Mouse (Mus musculus) stomach, embryonic 14.5 days (tissue): Measurements from ENCODE around the gene Cbx7. TPM values are rescaled to one million over a fixed set of nuclear protein-coding genes. Genes with fewer than 3 reads are reported as not detected.
"Not testable (repeated sequence)": the region's sequence is repeated elsewhere in the genome, so short reads cannot be mapped to it uniquely, and the experiment has no call there.

Experiments used
- ATAC-seq: fragments of 200-750 bp; cut with Nextera tagmentation; 2 replicates; pipeline ENCODE4 v1.8.0; 2017; ENCODE audit warnings: low read depth, moderate TSS enrichment; ENCODE audit not compliant: insufficient number of reproducible peaks, insufficient read depth, low FRiP score
- H3K27ac ChIP-seq: fragments of 300-500 bp; sonication (generic); 2 replicates; pipeline ENCODE4 v1.5.1; 2014; ENCODE audit warnings: mild to moderate bottlenecking, low read length, moderate library complexity, mixed read lengths
- H3K27me3 ChIP-seq: fragments of 300-500 bp; sonication (generic); 2 replicates; pipeline ENCODE4 v1.6.1; 2014; ENCODE audit warnings: low read length, control low read depth, mixed read lengths; ENCODE audit not compliant: control insufficient read depth, insufficient read depth
- H3K36me3 ChIP-seq: fragments of 300-500 bp; sonication (generic); 2 replicates; pipeline ENCODE4 v1.6.1; 2014; ENCODE audit warnings: mild to moderate bottlenecking, control low read depth, low read length, moderate library complexity, mixed read lengths; ENCODE audit not compliant: control insufficient read depth, insufficient read depth
- H3K4me1 ChIP-seq: fragments of 300-500 bp; sonication (generic); 2 replicates; pipeline ENCODE4 v1.6.1; 2014; ENCODE audit warnings: low read length, control low read depth, mixed read lengths; ENCODE audit not compliant: control insufficient read depth, insufficient read depth
- H3K4me2 ChIP-seq: fragments of 300-500 bp; sonication (generic); replicated peaks from 2 replicates; pipeline ENCODE4 v1.6.1; 2014; ENCODE audit warnings: low read depth, low read length, control low read depth
- H3K4me3 ChIP-seq: fragments of 300-500 bp; sonication (generic); 2 replicates; pipeline ENCODE4 v1.5.1; 2014; ENCODE audit warnings: low read depth, low read length, control low read depth
- H3K9ac ChIP-seq: fragments of 300-500 bp; sonication (generic); replicated peaks from 2 replicates; pipeline ENCODE4 v1.6.1; 2014; ENCODE audit warnings: low read depth, mild to moderate bottlenecking, control low read depth, low read length, moderate library complexity, mixed read lengths
- H3K9me3 ChIP-seq: fragments of 300-500 bp; sonication (generic); 2 replicates; pipeline ENCODE4 v1.6.1; 2016; ENCODE audit warnings: low read depth, low read length, control low read depth; ENCODE audit not compliant: control insufficient read depth
- WGBS: fragments of 180-500 bp; shearing (Covaris S2); extraction: QIAGEN DNeasy Blood & Tissue Kit; methylation state at CpG from one replicate; pipeline ENCODE4 v1.1.7; 2014; 5-methylcytosine and 5-hydroxymethylcytosine counted together
- polyA plus RNA-seq: library from polyadenylated mRNA; unstranded; fragments of >200 nt; fragmentation: Nextera tagmentation; extraction: Ambion mirVana; gene quantifications from 2 replicates; pipeline ENCODE4 v1.2.1, GENCODE M21; 2014

Gene Cbx7
- polyA plus RNA-seq, 1 experiment from 2014 or later = 5.8 TPM

DNA sequence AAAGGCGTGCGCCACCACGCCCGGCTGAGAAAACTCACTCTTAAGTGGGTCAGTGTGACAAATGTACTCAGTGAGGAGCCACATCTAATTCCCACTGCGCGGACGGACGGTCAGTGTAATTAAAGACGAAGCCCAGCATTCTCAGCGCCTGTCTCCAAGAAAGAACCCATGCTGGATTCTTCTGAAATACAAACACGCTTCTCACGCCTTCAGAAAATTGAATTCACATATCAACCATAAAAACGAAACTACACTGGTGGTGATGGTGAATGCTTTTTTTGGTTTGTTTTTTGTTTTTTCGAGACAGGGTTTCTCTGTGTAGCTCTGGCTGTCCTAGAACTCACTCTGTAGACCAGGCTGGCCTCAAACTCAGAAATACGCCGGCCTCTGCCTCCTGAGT lies 31.0 kb downstream of the Cbx7 start:
- H3K4me3 ChIP-seq = no peak overlapping the region
- no peak overlapping the region for H3K9ac ChIP-seq
- no peak overlapping the region for H3K27ac ChIP-seq
- H3K9me3 ChIP-seq = no peaks in the 10 kb centered on the region; the same call in 1 of the 2 replicates
- H3K27me3 ChIP-seq = no peaks in the 10 kb centered on the region
- no peak overlapping the region for H3K4me2 ChIP-seq
- no peak for ATAC-seq
- 84% methylated on average over 16 of the region's 16 CpGs for WGBS
- H3K36me3 ChIP-seq = no peaks in the 10 kb centered on the region
- H3K4me1 ChIP-seq = no peaks in the 10 kb centered on the region

GRCm38 (mm10) chr15:79939501-79939900 lies 31.4 kb downstream of the Cbx7 start:
- whole genome bisulfite sequencing = 89% methylated on average over 5 of the region's 7 CpGs
- ATAC-seq, H3K4me2 ChIP-seq, H3K27ac ChIP-seq, H3K4me1 ChIP-seq, H3K9me3 ChIP-seq, H3K9ac ChIP-seq, H3K27me3 ChIP-seq, H3K4me3 ChIP-seq, H3K36me3 ChIP-seq: not testable (repeated sequence)

DNA sequence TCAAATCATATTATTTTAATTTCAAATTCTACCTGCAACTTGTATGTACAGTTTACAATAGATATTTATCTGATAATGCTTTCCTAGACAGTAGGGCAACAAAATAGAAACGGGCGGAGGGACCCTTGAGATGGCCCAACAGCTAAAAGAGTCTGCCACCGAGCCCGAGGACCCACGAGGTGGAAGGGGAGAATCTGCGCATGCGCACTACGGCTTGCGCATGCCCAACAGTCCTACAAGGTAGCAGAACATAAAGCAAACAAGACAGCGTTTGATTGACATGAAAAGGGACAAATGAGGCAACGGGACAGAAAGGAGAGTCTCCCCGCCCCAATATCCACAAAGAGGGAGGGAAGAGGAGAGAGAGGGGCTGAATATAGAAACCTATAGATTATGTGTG lies 31.9 kb downstream of the Cbx7 start:
- Histone ChIP-seq H3K9me3 (no peaks in the 10 kb centered on the region; the same call in 1 of the 2 replicates), H3K4me1 (no peaks in the 10 kb centered on the region), H3K27me3 (peaks cover 2% of the 10 kb centered on the region; the same call in 1 of the 2 replicates), H3K27ac (no peak overlapping the region), H3K9ac (no peak overlapping the region), H3K4me2 (no peak overlapping the region), H3K36me3 (no peaks in the 10 kb centered on the region), H3K4me3 (no peak overlapping the region)
- 87% methylated on average over 12 of the region's 12 CpGs for WGBS
- no peak for ATAC-seq

- H3K4me1 ChIP-seq = 0 out of 2 replicates have a peak, but pooled peaks cover 2% of the 10 kb centered on the region
- no peak overlapping the region for H3K4me3 ChIP-seq
- no peak for ATAC-seq
- peaks cover 17% of the 10 kb centered on the region for H3K27me3 ChIP-seq
- no peak overlapping the region for H3K4me2 ChIP-seq
- no peaks in the 10 kb centered on the region for H3K36me3 ChIP-seq
- no peaks in the 10 kb centered on the region for H3K9me3 ChIP-seq
- WGBS = 70% methylated on average over 7 of the region's 7 CpGs
- H3K27ac ChIP-seq = no peak overlapping the region
- no peak overlapping the region for H3K9ac ChIP-seq
Observed at GRCm38 (mm10) chr15:79936374-79936751, 34.6 kb downstream of the Cbx7 start.

DNA sequence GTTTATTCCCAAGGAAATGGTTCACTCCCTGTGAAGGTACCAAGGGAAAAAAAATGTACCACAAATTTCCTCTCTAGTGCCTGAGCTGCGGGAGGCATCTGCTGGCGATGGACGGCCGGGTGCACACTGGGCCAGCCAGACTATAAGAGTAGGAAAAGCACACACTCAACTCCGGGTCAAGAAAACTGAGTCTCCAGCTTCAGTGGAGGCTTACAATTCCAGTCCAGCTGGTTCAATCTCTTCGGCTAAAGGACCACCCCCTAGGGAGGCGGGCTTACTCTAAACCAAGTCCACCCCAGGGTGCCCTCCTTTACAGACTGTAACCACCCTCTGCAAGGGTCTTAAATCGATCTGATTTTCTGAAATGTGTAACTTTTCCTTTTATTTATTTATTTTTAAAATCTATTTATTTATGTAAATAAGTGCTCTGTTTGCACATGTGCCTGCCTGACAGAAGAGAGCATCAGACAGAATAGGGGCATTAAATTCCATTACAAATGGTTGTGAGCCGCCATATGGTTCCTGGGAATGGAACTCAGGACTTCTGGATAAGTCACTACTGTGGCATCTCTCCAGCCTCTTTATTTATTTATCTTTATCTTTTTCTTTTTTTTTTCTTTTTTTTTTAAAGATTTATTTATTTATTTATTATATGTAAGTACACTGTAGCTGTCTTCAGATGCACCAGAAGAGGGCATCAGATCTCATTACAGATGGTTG lies 35.1 kb downstream of the Cbx7 start:
- H3K36me3 ChIP-seq = no peaks in the 10 kb centered on the region
- H3K9ac ChIP-seq = no peak overlapping the region
- H3K4me1 ChIP-seq = 0 out of 2 replicates have a peak, but pooled peaks cover 2% of the 10 kb centered on the region
- H3K4me3 ChIP-seq = no peak overlapping the region
- no peak overlapping the region for H3K27ac ChIP-seq
- no peak for ATAC-seq
- H3K9me3 ChIP-seq = no peaks in the 10 kb centered on the region
- H3K4me2 ChIP-seq = no peak overlapping the region
- WGBS = 33% methylated on average over 9 of the region's 9 CpGs
- peaks cover 17% of the 10 kb centered on the region for H3K27me3 ChIP-seq

DNA sequence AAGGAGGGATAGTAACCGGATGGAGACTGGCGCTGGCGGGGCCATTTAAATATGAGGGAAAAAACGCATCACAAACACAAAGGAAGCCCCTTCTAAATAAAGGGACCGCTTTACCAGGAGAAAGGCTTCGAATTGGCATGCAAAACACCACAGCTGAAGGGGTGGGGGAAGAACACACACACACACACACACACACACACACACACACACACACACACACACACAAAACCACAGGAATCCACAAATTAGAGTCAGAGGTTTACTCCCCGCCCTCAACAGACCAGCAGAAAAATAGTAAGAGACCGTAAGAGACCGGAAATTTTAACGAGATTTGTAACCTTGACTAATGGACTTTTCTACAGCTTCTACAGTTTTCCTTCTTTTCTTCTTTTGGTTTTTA lies 36.1 kb downstream of the Cbx7 start:
- Histone ChIP-seq H3K4me1 (0 out of 2 replicates have a peak, but pooled peaks cover 2% of the 10 kb centered on the region), H3K36me3 (no peaks in the 10 kb centered on the region), H3K9ac (no peak overlapping the region), H3K27me3 (peaks cover 17% of the 10 kb centered on the region), H3K4me3 (no peak overlapping the region), H3K9me3 (no peaks in the 10 kb centered on the region), H3K27ac (no peak overlapping the region), H3K4me2 (no peak overlapping the region)
- ATAC-seq = no peak
- 6% methylated on average over 10 of the region's 10 CpGs for WGBS

GRCm38 (mm10) chr15:79933670-79934514 lies 37.0 kb downstream of the Cbx7 start:
- Histone ChIP-seq H3K9me3 (no peaks in the 10 kb centered on the region), H3K4me2 (peak overlapping the region; percentile 15; the same call in 1 of the 2 replicates), H3K27ac (no peak overlapping the region), H3K4me3 (no peak overlapping the region), H3K27me3 (peaks cover 17% of the 10 kb centered on the region), H3K36me3 (no peaks in the 10 kb centered on the region), H3K4me1 (0 out of 2 replicates have a peak, but pooled peaks cover 2% of the 10 kb centered on the region), H3K9ac (no peak overlapping the region)
- 3% methylated on average over 22 of the region's 22 CpGs for WGBS
- ATAC-seq = no peak

DNA sequence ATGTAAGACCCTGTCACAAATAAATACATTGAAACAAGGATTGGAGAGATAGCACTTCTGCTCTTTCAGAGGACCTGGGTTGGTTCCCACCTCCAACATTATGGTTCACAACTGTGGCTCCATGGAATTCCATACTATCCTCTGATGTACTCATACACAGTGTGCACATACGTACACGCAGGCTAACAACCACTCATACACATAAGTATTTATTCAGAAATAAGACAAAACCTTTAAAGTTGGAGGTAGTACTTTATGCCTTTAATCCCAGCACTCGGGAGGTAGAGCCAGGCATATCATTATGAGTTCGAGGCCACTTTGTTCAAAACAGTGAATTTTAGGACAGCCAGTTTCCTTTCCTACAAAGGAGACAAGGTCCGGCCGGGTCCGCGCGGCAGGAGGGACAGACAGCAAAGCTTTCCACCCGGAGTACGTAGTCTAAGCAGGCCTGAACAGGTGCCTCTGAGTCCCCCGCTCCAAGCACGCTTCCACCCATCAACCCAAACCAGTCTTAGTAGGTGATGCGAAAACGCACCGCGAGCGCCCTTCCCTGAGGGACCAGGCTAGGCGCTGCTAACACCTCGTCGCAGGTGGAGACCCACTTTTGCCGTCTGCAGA lies 37.8 kb downstream of the Cbx7 start:
- ATAC-seq = no peak
- no peak overlapping the region for H3K9ac ChIP-seq
- no peak overlapping the region for H3K27ac ChIP-seq
- peak overlapping the region; percentile 58 for H3K4me2 ChIP-seq
- no peaks in the 10 kb centered on the region for H3K36me3 ChIP-seq
- WGBS = 7% methylated on average over 22 of the region's 22 CpGs
- H3K4me3 ChIP-seq = peak overlapping the region; percentile 45
- H3K27me3 ChIP-seq = peaks cover 17% of the 10 kb centered on the region
- H3K9me3 ChIP-seq = no peaks in the 10 kb centered on the region
- 0 out of 2 replicates have a peak, but pooled peaks cover 2% of the 10 kb centered on the region for H3K4me1 ChIP-seq
